Mouse (Mus musculus): ENCODE data around the gene Tprg.

DNA sequence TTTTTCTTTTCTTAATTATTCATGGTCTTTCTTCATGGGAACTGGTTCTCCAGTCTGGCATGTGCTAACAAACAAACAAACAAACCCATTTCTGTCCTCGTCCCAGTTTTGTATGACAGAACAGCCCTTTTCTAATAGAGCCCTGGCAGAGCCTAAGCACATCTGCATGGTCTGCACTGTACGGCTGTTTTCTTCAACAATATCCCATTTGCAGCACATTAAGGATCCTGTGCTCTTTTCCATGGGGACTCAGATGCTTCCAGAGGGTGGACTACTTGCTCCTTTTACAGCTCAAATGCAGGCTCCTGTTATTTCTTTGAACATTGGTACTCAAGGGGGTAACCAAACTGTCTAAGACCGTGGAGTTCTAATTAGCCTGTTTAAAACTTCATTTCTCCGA is 178.1 kb downstream of the Tprg start:
- no peak for TF ChIP-seq GATA1 (IDR thresholded peaks at IDR 0.05; ENCODE audit: borderline replicate concordance, low read length)
- TF ChIP-seq CTCF (IDR thresholded peaks at IDR 0.05; ENCODE audit: low read depth, low read length), result no peak

Data from G1E (cell line).